Mouse (Mus musculus) heart, adult 2 months (tissue): ENCODE data around the gene Echdc3. TPM values are rescaled to one million over a fixed set of nuclear protein-coding genes. Genes with fewer than 3 reads are reported as not detected.
A peak's percentile ranks its signal among the peaks of the same experiment; 100 is the strongest.

Experiments used
- DNase-seq, 2 experiments: peaks; one replicate each; pipeline ENCODE4 v3.0.0; 2021
- H3K27ac ChIP-seq: fragments of 200-600 bp; 2 replicates; pipeline ENCODE4 v1.8.1; 2022
- H3K27me3 ChIP-seq: fragments of 200-500 bp; 2 replicates; pipeline ENCODE4 v1.6.1; 2012; ENCODE audit warnings: mild to moderate bottlenecking, low read length, inconsistent platforms, mixed read lengths; ENCODE audit not compliant: control insufficient read depth, insufficient read depth
- H3K36me3 ChIP-seq: fragments of 200-500 bp; 2 replicates; pipeline ENCODE4 v1.6.1; 2012; ENCODE audit warnings: low read length, inconsistent platforms; ENCODE audit not compliant: control insufficient read depth, insufficient read depth
- H3K4me1 ChIP-seq: fragments of 200-500 bp; 2 replicates; pipeline ENCODE4 v1.6.1; 2011; ENCODE audit warnings: low read length; ENCODE audit not compliant: control insufficient read depth, insufficient read depth
- H3K4me3 ChIP-seq: fragments of 200-600 bp; 2 replicates; pipeline ENCODE4 v1.8.1; 2022
- H3K79me2 ChIP-seq: fragments of 200-500 bp; replicated peaks from 2 replicates; pipeline ENCODE4 v1.6.1; 2012; ENCODE audit warnings: mild to moderate bottlenecking, inconsistent platforms, low read length, moderate library complexity, mixed read lengths; ENCODE audit not compliant: control insufficient read depth, insufficient read depth
- H3K9ac ChIP-seq: fragments of 200-500 bp; 2 replicates; pipeline ENCODE4 v1.6.1; 2012; ENCODE audit warnings: low read depth, mild to moderate bottlenecking, control low read depth, inconsistent platforms, low read length, mixed read lengths
- CTCF ChIP-seq: fragments of 200-600 bp; IDR thresholded peaks from 2 replicates; pipeline ENCODE4 v1.8.1; 2022; ENCODE audit warnings: antibody characterized with exemption, mild to moderate bottlenecking, moderate library complexity
- EP300 ChIP-seq: fragments of 200-500 bp; IDR thresholded peaks from 2 replicates; pipeline ENCODE4 v1.6.1; 2011; ENCODE audit warnings: low read depth, low read length, control low read depth; ENCODE audit not compliant: insufficient read depth
- POLR2A ChIP-seq: fragments of 200-500 bp; IDR thresholded peaks from 2 replicates; pipeline ENCODE4 v1.6.1; 2011; ENCODE audit warnings: mild to moderate bottlenecking, low read depth, low read length, control low read depth; ENCODE audit not compliant: insufficient read depth
- WGBS: fragments of 180-500 bp; shearing (Covaris S2); methylation state at CpG from one replicate; pipeline ENCODE4 v1.1.7; 2018; 5-methylcytosine and 5-hydroxymethylcytosine counted together
- intact Hi-C: fragments of 180-260 bp; cut with DNase I; formaldehyde crosslinking; loops from one replicate; pipeline ENCODE4 v1.15.1; 2025
- polyA plus RNA-seq: library from polyadenylated mRNA; depleted of rRNA; stranded (reverse); fragments of >200 nt; gene quantifications from 2 replicates; pipeline ENCODE4 v1.2.3, GENCODE M21; 2012
- total RNA-seq, 2 experiments: library from RNA; stranded (reverse); gene quantifications; 2 replicates each; pipeline ENCODE4 v1.2.3; 2021

Echdc3 gene
- total and polyA plus RNA-seq, 3 experiments = 24.0 to 30.6 (median 27.1) TPM

GRCm38 (mm10) chr2:6257146-6257545 lies 44.3 kb upstream of the Echdc3 start:
- Histone ChIP-seq H3K27ac (peak overlapping the region; percentile 61), H3K36me3 (no peaks in the 10 kb centered on the region), H3K79me2 (no peaks in the 10 kb centered on the region), H3K9ac (no peak overlapping the region), H3K27me3 (no peaks in the 10 kb centered on the region), H3K4me1 (peaks cover 4% of the 10 kb centered on the region), H3K4me3 (no peak overlapping the region)
- WGBS = 58% methylated on average over 2 of the region's 2 CpGs
- intact Hi-C loops = loop anchor here (5.0 kb wide), 1 partner anchor 65 kb away; the partner anchor contains the start of gene Usp6nl
- TF ChIP-seq EP300 = no peak
- no peak for TF ChIP-seq POLR2A
- no peak for TF ChIP-seq CTCF
- DNase-seq = no peak

- H3K27me3 ChIP-seq = no peaks in the 10 kb centered on the region
- no peaks in the 10 kb centered on the region for H3K79me2 ChIP-seq
- no peak overlapping the region for H3K9ac ChIP-seq
- intact Hi-C loops = loop anchor here (5.0 kb wide), 1 partner anchor 66 kb away; the partner anchor contains the start of gene Usp6nl
- H3K36me3 ChIP-seq = no peaks in the 10 kb centered on the region
- DNase-seq = peak; percentile 60 to 77
- TF ChIP-seq EP300 = peak; percentile 35; the same call in 1 of the 2 replicates
- TF ChIP-seq POLR2A = no peak
- 29% methylated on average over 19 of the region's 19 CpGs for WGBS
- H3K4me3 ChIP-seq = peak overlapping the region; percentile 8; the same call in 1 of the 2 replicates
- H3K27ac ChIP-seq = peak overlapping the region; percentile 61
- peaks cover 4% of the 10 kb centered on the region for H3K4me1 ChIP-seq
These were observed 43.4 kb upstream of the Echdc3 start for GRCm38 (mm10) chr2:6255989-6256841.

DNA sequence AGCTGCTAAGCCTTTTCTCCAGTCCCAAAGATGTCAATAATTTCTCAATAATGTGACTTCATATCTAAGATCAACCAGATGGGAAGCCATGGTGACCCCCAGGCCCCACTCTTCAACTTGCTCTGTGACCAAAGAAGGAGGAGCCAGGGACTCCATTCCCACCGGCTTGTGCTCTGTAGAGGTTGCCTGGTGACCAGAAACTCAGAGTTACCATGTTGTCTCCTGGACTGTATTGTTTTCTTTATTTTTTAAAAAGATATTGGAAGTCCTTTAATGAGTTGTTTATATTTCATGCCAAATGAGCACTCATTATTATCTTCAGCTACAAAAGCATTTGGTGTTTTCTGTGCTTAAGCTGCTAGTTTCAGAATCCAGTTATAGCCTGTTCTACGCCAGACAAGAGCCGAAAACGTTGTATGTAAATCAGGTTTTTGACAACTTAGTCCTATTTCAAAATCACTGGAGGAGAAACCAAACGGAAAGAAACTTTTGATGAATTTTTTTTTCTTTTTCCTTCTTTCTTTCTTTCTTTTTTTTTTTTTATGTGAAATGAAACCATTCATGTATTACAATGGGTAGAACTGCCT lies 42.7 kb upstream of the Echdc3 start:
- no peaks in the 10 kb centered on the region for H3K79me2 ChIP-seq
- peak overlapping the region; percentile 61; the same call in 1 of the 2 replicates for H3K27ac ChIP-seq
- H3K36me3 ChIP-seq = no peaks in the 10 kb centered on the region
- TF ChIP-seq POLR2A (no peak), EP300 (no peak), CTCF (no peak)
- no peaks in the 10 kb centered on the region for H3K27me3 ChIP-seq
- H3K9ac ChIP-seq = no peak overlapping the region
- DNase-seq = no peak
- 87% methylated on average over 5 of the region's 5 CpGs for WGBS
- no peak overlapping the region for H3K4me3 ChIP-seq
- intact Hi-C loops = loop anchor here (5.0 kb wide), 1 partner anchor 67 kb away; the partner anchor contains the start of gene Usp6nl
- peaks cover 4% of the 10 kb centered on the region for H3K4me1 ChIP-seq

- Histone ChIP-seq H3K9ac (no peak overlapping the region), H3K27ac (no peak overlapping the region), H3K4me1 (peaks cover 3% of the 10 kb centered on the region), H3K79me2 (no peaks in the 10 kb centered on the region), H3K4me3 (no peak overlapping the region), H3K27me3 (no peaks in the 10 kb centered on the region), H3K36me3 (no peaks in the 10 kb centered on the region)
- TF ChIP-seq EP300 (no peak), POLR2A (no peak), CTCF (no peak)
- WGBS = 94% methylated on average over 3 of the region's 3 CpGs
- DNase-seq = no peak
- intact Hi-C loops = no loop called here
These were observed 39.7 kb upstream of the Echdc3 start for GRCm38 (mm10) chr2:6252491-6252890.

- Histone ChIP-seq H3K79me2 (no peaks in the 10 kb centered on the region), H3K27ac (no peak overlapping the region), H3K4me3 (no peak overlapping the region), H3K36me3 (no peaks in the 10 kb centered on the region), H3K9ac (no peak overlapping the region), H3K27me3 (no peaks in the 10 kb centered on the region), H3K4me1 (no peaks in the 10 kb centered on the region)
- DNase-seq = no peak
- 48% methylated on average over 3 of the region's 3 CpGs for WGBS
- TF ChIP-seq EP300 (no peak), POLR2A (no peak), CTCF (no peak)
- intact Hi-C loops = no loop called here
These were observed 38.3 kb upstream of the Echdc3 start for GRCm38 (mm10) chr2:6251076-6251496.

DNA sequence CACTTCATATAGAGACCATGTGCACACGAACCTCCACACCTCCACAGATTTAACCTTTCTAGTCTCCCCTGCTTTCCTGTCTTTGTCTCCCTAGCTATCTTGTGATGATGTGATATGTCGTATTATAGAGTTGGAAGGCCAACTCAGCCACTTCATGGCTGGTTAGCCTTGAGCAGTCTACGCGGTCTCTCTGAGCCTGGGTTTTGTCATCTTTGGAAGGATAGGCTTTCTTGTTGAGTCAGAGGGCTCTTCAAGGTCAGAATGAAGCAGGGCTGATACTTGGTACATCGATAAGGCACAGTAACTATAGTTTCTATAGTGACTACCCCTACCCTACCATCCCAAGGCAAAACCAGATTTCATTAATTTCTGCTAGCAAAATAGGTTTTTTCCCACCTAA lies 28.6 kb upstream of the Echdc3 start:
- TF ChIP-seq POLR2A (no peak), EP300 (no peak)
- H3K79me2 ChIP-seq = no peaks in the 10 kb centered on the region
- no peak overlapping the region for H3K9ac ChIP-seq
- no peak for DNase-seq
- H3K4me1 ChIP-seq = no peaks in the 10 kb centered on the region
- H3K27ac ChIP-seq = no peak overlapping the region
- intact Hi-C loops = no loop called here
- H3K4me3 ChIP-seq = no peak overlapping the region
- H3K27me3 ChIP-seq = no peaks in the 10 kb centered on the region
- WGBS = 84% methylated on average over 5 of the region's 5 CpGs
- H3K36me3 ChIP-seq = no peaks in the 10 kb centered on the region
